Mouse (Mus musculus) forelimb bud, embryonic 11.5 days (tissue): ENCODE measurements around the gene Klhl21.
"Not testable (repeated sequence)": the region's sequence is repeated elsewhere in the genome, so short reads cannot be mapped to it uniquely, and the experiment has no call there.

Experiments
- DNase-seq: peaks from one replicate; pipeline ENCODE4 v3.0.0-alpha.2; 2012; ENCODE audit warnings: low read depth, low spot score

Klhl21 gene

GRCm38 (mm10) chr4:152021568-152022097 lies 13.0 kb downstream of the Klhl21 start:
- no peak for DNase-seq

GRCm38 (mm10) chr4:152022506-152022905 lies 13.9 kb downstream of the Klhl21 start:
- no peak for DNase-seq

- no peak for DNase-seq
Measured at GRCm38 (mm10) chr4:152024525-152024924, 15.9 kb downstream of the Klhl21 start.

- no peak for DNase-seq
Measured at GRCm38 (mm10) chr4:152026751-152027508, 18.3 kb downstream of the Klhl21 start.

- DNase-seq = peak; percentile 95
Measured at GRCm38 (mm10) chr4:152027524-152027923, 18.9 kb downstream of the Klhl21 start, which contains the start of gene Zbtb48. Zbtb48 (minus strand) TSS chr4:152027671.

GRCm38 (mm10) chr4:152028456-152028855 lies 19.9 kb downstream of the Klhl21 start:
- no peak for DNase-seq

- DNase-seq = no peak
Measured at GRCm38 (mm10) chr4:152029087-152029486, 20.5 kb downstream of the Klhl21 start.

- DNase-seq = no peak
Measured at GRCm38 (mm10) chr4:152029997-152030396, 21.4 kb downstream of the Klhl21 start.

- no peak for DNase-seq
Measured at GRCm38 (mm10) chr4:152032922-152033321, 24.3 kb downstream of the Klhl21 start.

GRCm38 (mm10) chr4:152036464-152036863 lies 27.9 kb downstream of the Klhl21 start:
- DNase-seq = not testable (repeated sequence)

GRCm38 (mm10) chr4:152038225-152038984 lies 29.8 kb downstream of the Klhl21 start, which contains the start of gene Tas1r1:
Tas1r1 (minus strand) TSS chr4:152038568.
- no peak for DNase-seq

- peak; percentile 92 for DNase-seq
Measured at GRCm38 (mm10) chr4:152038985-152039830, 30.6 kb downstream of the Klhl21 start, which contains the start of gene Nol9. Nol9 (plus strand) TSS chr4:152039321.

- no peak for DNase-seq
Measured at GRCm38 (mm10) chr4:152039831-152040310, 31.3 kb downstream of the Klhl21 start.

GRCm38 (mm10) chr4:152041924-152042641 lies 33.5 kb downstream of the Klhl21 start:
- DNase-seq = no peak

- no peak for DNase-seq
Measured at GRCm38 (mm10) chr4:152043171-152043570, 34.6 kb downstream of the Klhl21 start.

- DNase-seq = no peak
Measured at GRCm38 (mm10) chr4:152044609-152045008, 36.0 kb downstream of the Klhl21 start.

GRCm38 (mm10) chr4:152062390-152063110 lies 53.9 kb downstream of the Klhl21 start:
- DNase-seq = no peak

- no peak for DNase-seq
Measured at GRCm38 (mm10) chr4:152067280-152067679, 58.7 kb downstream of the Klhl21 start.
